Mouse (Mus musculus) G1E (cell line): ENCODE measurements around the gene Stx18.

Experiments
- CTCF ChIP-seq: IDR thresholded peaks from 2 replicates; pipeline ENCODE4 v1.5.1; 2012; ENCODE audit warnings: low read depth, low read length, inconsistent platforms, mixed read lengths
- GATA1 ChIP-seq: IDR thresholded peaks from 2 replicates; pipeline ENCODE4 v1.6.1; 2012; ENCODE audit warnings: borderline replicate concordance, low read length, inconsistent platforms, mixed read lengths
- POLR2AphosphoS5 ChIP-seq: IDR thresholded peaks from 2 replicates; pipeline ENCODE4 v1.6.1; 2012; ENCODE audit warnings: low read depth, low read length, inconsistent platforms; ENCODE audit not compliant: insufficient replicate concordance

DNA sequence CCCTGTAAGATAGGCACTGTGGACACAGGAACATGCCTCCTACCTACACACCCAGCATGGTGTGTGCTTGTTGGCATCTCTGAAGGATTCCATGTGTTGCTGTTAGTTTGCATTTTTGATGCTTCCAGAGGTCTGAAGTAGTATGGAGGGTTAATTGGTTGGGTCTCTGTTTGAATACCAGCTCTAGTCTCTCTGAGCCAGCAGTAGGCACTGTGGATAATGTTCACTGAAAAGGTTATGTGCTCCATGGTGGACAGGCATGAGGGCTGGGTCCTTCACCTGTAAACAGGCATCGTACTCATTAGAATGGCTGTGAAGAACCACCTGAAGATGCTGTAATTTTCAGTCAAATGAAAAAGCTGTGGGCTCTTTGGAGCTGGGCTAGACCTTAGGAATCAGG, 41.9 kb downstream of the Stx18 start:
- TF ChIP-seq CTCF, result no peak
- no peak for TF ChIP-seq POLR2AphosphoS5
- no peak for TF ChIP-seq GATA1
